Mouse (Mus musculus): ENCODE data around the gene Upf1.

GRCm38 (mm10) chr8:70396184-70396583 is 43.1 kb upstream of the Upf1 start:
- TF ChIP-seq CTCF (IDR thresholded peaks at IDR 0.05; ENCODE audit: control insufficient read depth, insufficient read depth, insufficient replicate concordance, low read depth, low read length) (no peak), POLR2A (IDR thresholded peaks at IDR 0.05; ENCODE audit: control insufficient read depth, low read depth, low read length) (no peak)

All from testis, adult 2 months (tissue).